Mouse (Mus musculus) thymus, postnatal 36 days (tissue): ENCODE measurements around the gene Tmem86a.
A peak's percentile ranks its signal among the peaks of the same experiment; 100 is the strongest.
"Not testable (repeated sequence)": the region's sequence is repeated elsewhere in the genome, so short reads cannot be mapped to it uniquely, and the experiment has no call there.

Experiments
- DNase-seq, 2 experiments: peaks; one replicate each; pipeline ENCODE4 v3.0.0; 2022; ENCODE audit warnings: mixed read lengths in 2 of 2

The Tmem86a gene

GRCm38 (mm10) chr7:47050366-47050765 lies at the start of gene Tmem86a:
Tmem86a (plus strand) TSS chr7:47050601.
- peak; percentile 96 to 98 for DNase-seq

- DNase-seq: no peak
Measured at GRCm38 (mm10) chr7:47000644-47000983, 49.8 kb upstream of the Tmem86a start.

- DNase-seq: no peak
Measured at GRCm38 (mm10) chr7:47001125-47001899, 49.1 kb upstream of the Tmem86a start.

- DNase-seq: no peak
Measured at GRCm38 (mm10) chr7:47001900-47002275, 48.5 kb upstream of the Tmem86a start.

- DNase-seq: no peak
Measured at GRCm38 (mm10) chr7:47003411-47004115, 46.8 kb upstream of the Tmem86a start.

GRCm38 (mm10) chr7:47007109-47007780 lies 43.2 kb upstream of the Tmem86a start:
- DNase-seq: peak in 1 of 2 experiments; percentile 27

GRCm38 (mm10) chr7:47007818-47008167 lies 42.6 kb upstream of the Tmem86a start:
- DNase-seq: no peak

- peak; percentile 97 to 98 for DNase-seq
Measured at GRCm38 (mm10) chr7:47008168-47008993, 42.0 kb upstream of the Tmem86a start, which contains the start of gene Spty2d1. Spty2d1 (minus strand) TSS chr7:47008411.

- no peak for DNase-seq
Measured at GRCm38 (mm10) chr7:47013131-47013767, 37.2 kb upstream of the Tmem86a start.

- no peak for DNase-seq
Measured at GRCm38 (mm10) chr7:47014564-47015389, 35.6 kb upstream of the Tmem86a start.

- DNase-seq: peak; percentile 60 to 74
Measured at GRCm38 (mm10) chr7:47015390-47016065, 34.9 kb upstream of the Tmem86a start.

- no peak for DNase-seq
Measured at GRCm38 (mm10) chr7:47016602-47017001, 33.8 kb upstream of the Tmem86a start.

GRCm38 (mm10) chr7:47017146-47017545 lies 33.3 kb upstream of the Tmem86a start:
- DNase-seq: no peak

- no peak for DNase-seq
Measured at GRCm38 (mm10) chr7:47019641-47020040, 30.8 kb upstream of the Tmem86a start.

GRCm38 (mm10) chr7:47020956-47021355 lies 29.4 kb upstream of the Tmem86a start:
- no peak for DNase-seq

- DNase-seq: no peak
Measured at GRCm38 (mm10) chr7:47022482-47022881, 27.9 kb upstream of the Tmem86a start.

- DNase-seq: peak; percentile 79 to 84
Measured at GRCm38 (mm10) chr7:47023530-47023929, 26.9 kb upstream of the Tmem86a start.

GRCm38 (mm10) chr7:47024454-47024853 lies 25.9 kb upstream of the Tmem86a start:
- DNase-seq: no peak

- DNase-seq: no peak
Measured at GRCm38 (mm10) chr7:47025429-47025828, 25.0 kb upstream of the Tmem86a start.

GRCm38 (mm10) chr7:47026899-47027298 lies 23.5 kb upstream of the Tmem86a start:
- DNase-seq: not testable (repeated sequence)

- DNase-seq: no peak
Measured at GRCm38 (mm10) chr7:47027520-47027919, 22.9 kb upstream of the Tmem86a start.
